Mouse (Mus musculus) monocyte, adult 5-6 weeks (primary cell): ENCODE results near the gene Aldh5a1. TPM values are rescaled to one million over a fixed set of nuclear protein-coding genes. Genes with fewer than 3 reads are reported as not detected.
"Not testable (repeated sequence)": the region's sequence is repeated elsewhere in the genome, so short reads cannot be mapped to it uniquely, and the experiment has no call there.

Experiments used
- ATAC-seq: fragments of 153-309, 156-312 bp; replicated peaks from 2 replicates; pipeline ENCODE4 v1.8.0; 2017; ENCODE audit warnings: mild to moderate bottlenecking; ENCODE audit not compliant: low TSS enrichment, insufficient number of reproducible peaks, severe bottlenecking, poor library complexity, low FRiP score
- total RNA-seq: library from RNA; stranded (forward); fragments of 200-1000, 200-491, 200-594 nt; gene quantifications from 3 replicates; pipeline ENCODE4 v1.2.3, GENCODE M21; 2017

The Aldh5a1 gene
- 0.19 TPM in 1 of 3 replicates, not detected in the others for total RNA-seq

- no peak for ATAC-seq
Measured at GRCm38 (mm10) chr13:24937108-24937838, at the start of gene Aldh5a1. Aldh5a1 (minus strand) TSS chr13:24937661.

GRCm38 (mm10) chr13:24985435-24985834 is 48.0 kb upstream of the Aldh5a1 start:
- ATAC-seq = no peak

GRCm38 (mm10) chr13:24981031-24981430 is 43.6 kb upstream of the Aldh5a1 start:
- no peak for ATAC-seq

- ATAC-seq = no peak
Measured at GRCm38 (mm10) chr13:24977820-24978342, 40.4 kb upstream of the Aldh5a1 start.

- no peak for ATAC-seq
Measured at GRCm38 (mm10) chr13:24976384-24976783, 38.9 kb upstream of the Aldh5a1 start.

GRCm38 (mm10) chr13:24971776-24972175 is 34.3 kb upstream of the Aldh5a1 start:
- not testable (repeated sequence) for ATAC-seq

- ATAC-seq = 0 out of 2 replicates have a peak, but pooled peaks have one; percentile 36
Measured at GRCm38 (mm10) chr13:24965846-24966201, 28.4 kb upstream of the Aldh5a1 start.

GRCm38 (mm10) chr13:24965130-24965845 is 27.8 kb upstream of the Aldh5a1 start:
- ATAC-seq = no peak

- no peak for ATAC-seq
Measured at GRCm38 (mm10) chr13:24962119-24962518, 24.7 kb upstream of the Aldh5a1 start.

- ATAC-seq = no peak
Measured at GRCm38 (mm10) chr13:24960084-24960483, 22.6 kb upstream of the Aldh5a1 start.

- ATAC-seq = no peak
Measured at GRCm38 (mm10) chr13:24958671-24959070, 21.2 kb upstream of the Aldh5a1 start.

- ATAC-seq = no peak
Measured at GRCm38 (mm10) chr13:24955500-24955899, 18.0 kb upstream of the Aldh5a1 start.

GRCm38 (mm10) chr13:24955091-24955490 is 17.6 kb upstream of the Aldh5a1 start:
- no peak for ATAC-seq

- ATAC-seq = no peak
Measured at GRCm38 (mm10) chr13:24952659-24953058, 15.2 kb upstream of the Aldh5a1 start.

GRCm38 (mm10) chr13:24948870-24949269 is 11.4 kb upstream of the Aldh5a1 start:
- no peak for ATAC-seq

- ATAC-seq = no peak
Measured at GRCm38 (mm10) chr13:24947158-24947557, 9.7 kb upstream of the Aldh5a1 start.

GRCm38 (mm10) chr13:24945567-24945966 is 8.1 kb upstream of the Aldh5a1 start:
- no peak for ATAC-seq

- no peak for ATAC-seq
Measured at GRCm38 (mm10) chr13:24943303-24943702, 5.8 kb upstream of the Aldh5a1 start.

GRCm38 (mm10) chr13:24942512-24943282 is 5.2 kb upstream of the Aldh5a1 start, which contains the start of gene Gpld1:
Gpld1 (plus strand) TSS chr13:24943152.
- ATAC-seq = no peak
